Mouse (Mus musculus) embryo, embryonic 11.5 days (tissue): Measurements from ENCODE around the gene Cd48.
"Not testable (repeated sequence)": the region's sequence is repeated elsewhere in the genome, so short reads cannot be mapped to it uniquely, and the experiment has no call there.

Experiments used
- DNase-seq: peaks from one replicate; pipeline ENCODE4 v3.0.0-alpha.2; 2012; ENCODE audit warnings: low read depth, low spot score

Cd48 gene

GRCm38 (mm10) chr1:171681531-171682299 lies at the start of gene Cd48:
Gene Cd48, plus strand, starts transcription at chr1:171682009.
- no peak for DNase-seq

GRCm38 (mm10) chr1:171635696-171636095 lies 46.1 kb upstream of the Cd48 start:
- DNase-seq: no peak

- no peak for DNase-seq
Observed at GRCm38 (mm10) chr1:171637101-171637500, 44.7 kb upstream of the Cd48 start.

GRCm38 (mm10) chr1:171638686-171639085 lies 43.1 kb upstream of the Cd48 start:
- DNase-seq: no peak

- no peak for DNase-seq
Observed at GRCm38 (mm10) chr1:171640796-171641195, 41.0 kb upstream of the Cd48 start.

- DNase-seq: no peak
Observed at GRCm38 (mm10) chr1:171643612-171644011, 38.2 kb upstream of the Cd48 start.

- DNase-seq: no peak
Observed at GRCm38 (mm10) chr1:171646429-171646940, 35.3 kb upstream of the Cd48 start.

GRCm38 (mm10) chr1:171647716-171648115 lies 34.1 kb upstream of the Cd48 start:
- DNase-seq: no peak

- no peak for DNase-seq
Observed at GRCm38 (mm10) chr1:171648840-171649239, 33.0 kb upstream of the Cd48 start.

- no peak for DNase-seq
Observed at GRCm38 (mm10) chr1:171652734-171653133, 29.1 kb upstream of the Cd48 start, which contains the start of gene Slamf7. Gene Slamf7, minus strand, starts transcription at chr1:171653035.

- no peak for DNase-seq
Observed at GRCm38 (mm10) chr1:171658561-171658991, 23.2 kb upstream of the Cd48 start.

- no peak for DNase-seq
Observed at GRCm38 (mm10) chr1:171660423-171660822, 21.4 kb upstream of the Cd48 start.

GRCm38 (mm10) chr1:171661482-171661881 lies 20.3 kb upstream of the Cd48 start:
- no peak for DNase-seq

- DNase-seq: no peak
Observed at GRCm38 (mm10) chr1:171663757-171664156, 18.1 kb upstream of the Cd48 start.

GRCm38 (mm10) chr1:171666350-171666749 lies 15.5 kb upstream of the Cd48 start:
- no peak for DNase-seq

- DNase-seq: no peak
Observed at GRCm38 (mm10) chr1:171667160-171667559, 14.6 kb upstream of the Cd48 start.

GRCm38 (mm10) chr1:171672451-171672850 lies 9.4 kb upstream of the Cd48 start:
- not testable (repeated sequence) for DNase-seq

GRCm38 (mm10) chr1:171672854-171673475 lies 8.8 kb upstream of the Cd48 start:
- no peak for DNase-seq

- DNase-seq: no peak
Observed at GRCm38 (mm10) chr1:171674467-171674866, 7.3 kb upstream of the Cd48 start.

GRCm38 (mm10) chr1:171677721-171678120 lies 4.1 kb upstream of the Cd48 start:
- no peak for DNase-seq

- DNase-seq: no peak
Observed at GRCm38 (mm10) chr1:171681009-171681408, 800 bp upstream of the Cd48 start.

- DNase-seq: no peak
Observed at GRCm38 (mm10) chr1:171684923-171685322, 3.1 kb downstream of the Cd48 start.

- no peak for DNase-seq
Observed at GRCm38 (mm10) chr1:171687320-171687719, 5.5 kb downstream of the Cd48 start.
